Mouse (Mus musculus) adrenal gland, adult 2 months (tissue): ENCODE data around the gene Akap13. TPM values are rescaled to one million over a fixed set of nuclear protein-coding genes. Genes with fewer than 3 reads are reported as not detected.

Experiments
- DNase-seq: peaks from one replicate; pipeline ENCODE4 v3.0.0; 2021
- polyA plus RNA-seq: library from polyadenylated mRNA; depleted of rRNA; stranded (reverse); fragments of >200 nt; gene quantifications from 2 replicates; pipeline ENCODE4 v1.2.3, GENCODE M21; 2012
- total RNA-seq, 2 experiments: library from RNA; stranded (reverse); gene quantifications; 2 replicates each; pipeline ENCODE4 v1.2.3; 2021

Gene Akap13
- total and polyA plus RNA-seq, 3 experiments, result 8.8 to 66.8 (median 51.3) TPM

DNA sequence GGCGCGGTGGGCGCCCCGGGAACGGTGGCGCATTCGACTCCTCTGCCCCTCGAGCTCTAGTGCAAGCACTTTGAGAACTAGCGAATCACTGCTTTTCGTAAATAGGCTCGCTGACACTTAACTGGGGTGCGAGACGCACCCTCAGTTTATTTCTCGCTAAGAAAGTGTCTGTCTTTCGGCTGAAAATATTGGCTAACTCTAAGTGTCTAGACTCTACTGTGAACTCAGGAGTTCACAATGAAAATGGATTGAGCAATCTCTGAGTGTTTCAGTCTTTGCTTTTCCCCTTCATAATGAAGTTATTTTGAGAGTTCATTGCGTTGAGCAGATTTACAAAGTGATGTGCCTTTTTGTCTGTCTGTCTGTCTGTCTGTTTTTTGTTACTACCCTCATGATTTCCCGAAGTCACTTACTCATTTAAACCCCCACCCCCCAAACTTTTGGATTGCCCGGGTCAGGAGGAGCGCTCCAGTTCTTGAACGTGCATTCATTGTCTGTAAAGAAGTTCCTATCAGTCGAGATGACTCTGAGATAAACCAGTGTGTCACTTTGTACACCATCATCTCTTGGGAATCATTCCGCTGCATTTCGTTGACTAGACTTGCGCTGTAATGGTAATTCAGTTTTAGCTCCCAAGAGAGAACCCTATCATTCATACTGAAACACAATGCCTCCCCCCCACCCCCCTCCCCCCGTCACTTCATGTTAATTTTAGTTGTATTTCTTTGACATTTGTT is 986 bp downstream of the Akap13 start:
- no peak for DNase-seq

DNA sequence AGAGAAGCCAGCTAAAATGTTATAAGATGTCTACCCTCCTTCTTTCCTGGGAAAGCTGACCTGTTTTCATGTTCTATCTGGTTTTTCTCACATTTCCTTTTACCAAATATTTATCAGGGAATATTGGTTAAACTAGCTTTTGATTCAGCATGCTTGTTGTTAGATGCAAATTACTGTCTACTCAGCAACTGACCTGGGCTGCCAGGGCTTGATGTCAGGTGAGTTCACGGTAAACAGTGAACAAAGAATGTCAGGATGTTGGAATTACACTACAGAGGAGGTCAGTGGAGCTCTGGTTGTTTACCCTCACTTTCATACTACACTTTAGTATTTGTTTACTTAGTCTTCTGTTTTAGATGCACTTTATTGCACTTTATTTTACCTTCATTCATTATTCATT is 5.0 kb downstream of the Akap13 start:
- DNase-seq, result no peak

DNA sequence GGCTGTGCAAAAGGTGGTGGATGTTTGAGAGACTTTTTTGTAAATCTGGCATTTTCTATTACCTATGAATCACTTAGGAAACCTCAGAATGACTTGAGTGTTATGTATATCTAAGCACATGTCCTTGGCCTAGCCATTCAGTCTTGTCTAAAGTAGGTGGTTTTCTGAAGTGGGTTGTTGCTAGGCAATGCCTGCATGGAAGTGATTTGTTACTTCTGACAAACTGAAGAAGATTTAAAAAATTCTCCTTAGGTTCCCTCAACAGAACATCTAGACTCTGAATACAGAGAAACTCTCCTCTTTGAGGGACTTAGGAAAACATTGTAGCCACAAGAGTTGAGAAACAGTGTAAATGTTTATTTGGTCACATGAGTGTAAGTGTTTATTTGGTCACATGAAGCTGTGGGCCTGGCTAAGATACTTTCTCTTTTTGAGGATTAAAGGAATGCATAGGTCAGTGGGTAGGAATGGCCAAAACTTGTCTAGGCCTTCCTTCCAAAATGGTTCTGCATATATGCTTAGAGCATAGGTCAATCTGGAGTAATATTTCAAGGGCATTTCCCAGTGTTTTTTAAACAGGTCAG is 8.3 kb downstream of the Akap13 start:
- DNase-seq, result no peak

DNA sequence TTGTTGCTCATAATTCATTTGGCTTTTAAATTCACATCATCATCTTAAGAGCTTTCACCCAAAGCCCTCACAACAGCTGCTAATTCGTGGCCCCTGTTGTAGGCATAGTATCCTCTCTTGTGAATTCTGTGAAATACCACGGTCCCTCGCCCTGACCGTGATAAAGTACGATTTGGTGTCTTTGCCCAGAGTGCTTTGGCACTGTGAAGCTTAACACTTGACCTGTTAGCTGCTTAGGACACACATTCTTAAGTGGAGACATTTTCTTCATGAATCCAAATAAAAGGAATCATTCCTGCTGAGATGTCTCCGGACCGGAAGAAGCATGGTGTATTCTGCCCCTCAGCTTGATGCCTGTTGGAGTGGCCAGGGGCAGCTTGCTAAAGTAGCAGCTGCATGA is 12.5 kb downstream of the Akap13 start:
- DNase-seq, result no peak

DNA sequence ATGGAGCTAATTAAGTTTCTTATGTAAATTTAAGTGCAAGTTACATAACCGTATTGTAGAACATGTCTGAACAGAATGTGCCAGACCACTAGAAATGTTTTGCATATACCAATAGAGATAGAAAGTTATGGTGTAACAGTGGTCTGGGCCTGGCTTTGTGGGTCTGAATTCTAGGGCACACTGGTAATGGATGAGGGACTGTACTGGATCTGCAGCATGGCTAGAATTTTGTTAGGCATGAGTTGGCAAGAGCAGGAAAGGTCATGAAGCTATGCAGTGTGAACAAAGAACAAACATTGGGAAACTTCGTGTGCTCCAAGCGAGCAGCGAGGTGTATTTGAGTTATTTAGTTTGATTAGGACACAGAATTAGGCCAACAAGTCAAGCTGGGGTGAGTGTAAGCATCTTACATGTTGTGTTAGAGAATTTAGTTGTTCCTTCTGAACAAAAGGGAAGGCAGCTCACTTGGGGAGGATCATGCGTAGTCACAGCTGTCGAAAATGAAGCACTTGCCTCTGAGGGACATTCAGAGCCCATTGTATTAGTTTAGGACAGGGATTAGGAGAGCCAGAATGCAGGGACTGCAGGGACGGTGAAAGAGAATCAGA is 15.1 kb downstream of the Akap13 start:
- DNase-seq, result no peak

DNA sequence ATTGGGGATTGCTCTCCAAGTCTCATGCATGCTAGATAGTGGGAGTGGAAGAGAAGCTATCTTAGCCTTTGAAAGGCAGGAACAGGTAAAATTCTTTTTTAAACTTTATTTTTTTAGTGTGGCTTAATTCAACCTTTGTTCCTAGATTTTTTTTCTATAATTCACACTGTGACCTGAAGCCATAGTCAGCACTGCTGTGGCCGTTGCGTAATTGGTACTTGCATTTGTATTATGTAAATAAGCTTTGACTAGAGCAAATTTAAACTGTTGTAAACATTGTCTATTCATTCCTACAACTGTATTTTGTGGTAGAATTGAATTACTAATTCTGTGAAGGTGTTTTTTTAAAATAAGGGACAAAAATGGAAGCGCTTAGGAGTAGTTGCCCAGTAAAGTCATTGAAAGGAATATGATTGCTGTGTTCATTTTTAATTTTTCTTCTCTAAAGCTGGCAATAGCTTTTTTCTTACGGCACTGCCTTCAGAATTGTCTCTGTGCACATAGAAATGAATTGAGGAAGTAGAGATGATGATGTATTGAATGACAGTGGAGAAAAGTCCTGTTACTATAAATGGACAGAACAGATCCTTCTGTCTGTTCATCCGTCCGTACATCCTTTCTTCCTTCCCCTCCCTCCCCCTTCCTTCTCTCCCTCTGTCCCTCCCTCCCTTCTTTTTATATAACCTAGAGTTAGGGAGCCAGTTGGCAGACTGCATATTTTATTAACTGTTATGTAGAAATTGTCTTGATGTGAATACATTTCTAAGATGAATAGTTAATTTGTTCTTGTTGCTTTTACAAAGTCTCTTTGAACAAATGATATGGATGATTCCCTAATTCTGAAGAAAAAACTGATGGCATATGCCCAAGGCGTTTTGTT is 17.2 kb downstream of the Akap13 start:
- DNase-seq, result no peak

DNA sequence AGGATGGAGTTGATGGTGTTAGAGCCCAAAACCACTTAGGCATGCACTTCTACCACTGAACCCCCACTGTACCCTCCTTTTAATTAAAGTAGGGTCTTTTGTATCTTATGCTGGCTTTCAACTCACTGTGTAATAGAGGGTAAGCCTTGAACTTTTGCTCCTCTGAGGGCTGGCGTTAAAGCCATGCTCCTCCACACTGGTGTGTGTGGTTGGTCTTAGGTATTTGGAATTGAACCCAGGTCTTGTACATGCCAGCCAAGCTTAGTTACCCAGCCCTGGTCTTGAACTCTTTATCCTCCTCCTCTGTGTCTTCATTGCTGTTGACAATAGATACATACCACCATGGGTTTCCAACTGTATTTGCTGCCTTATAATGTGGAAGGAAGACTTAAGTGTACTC is 18.0 kb downstream of the Akap13 start:
- no peak for DNase-seq

DNA sequence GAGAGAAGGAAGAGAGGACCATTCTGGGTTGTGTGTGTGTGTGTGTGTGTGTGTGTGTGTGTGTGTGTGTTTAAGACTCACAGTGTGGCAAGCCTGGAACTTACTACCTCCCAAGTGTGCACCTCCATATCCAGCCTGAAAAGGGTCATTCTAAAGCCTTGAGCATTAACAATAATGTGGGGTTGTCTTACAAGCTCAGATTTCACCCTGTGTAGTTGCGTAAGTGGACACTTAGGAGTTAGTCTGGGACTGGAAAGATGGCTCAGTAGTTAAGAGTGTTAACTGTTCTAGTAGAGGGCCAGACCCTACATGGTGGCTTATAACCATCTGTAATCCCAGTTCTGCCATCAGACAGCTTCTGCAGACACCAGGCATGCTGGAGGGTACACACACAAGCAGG is 18.7 kb downstream of the Akap13 start:
- no peak for DNase-seq

DNA sequence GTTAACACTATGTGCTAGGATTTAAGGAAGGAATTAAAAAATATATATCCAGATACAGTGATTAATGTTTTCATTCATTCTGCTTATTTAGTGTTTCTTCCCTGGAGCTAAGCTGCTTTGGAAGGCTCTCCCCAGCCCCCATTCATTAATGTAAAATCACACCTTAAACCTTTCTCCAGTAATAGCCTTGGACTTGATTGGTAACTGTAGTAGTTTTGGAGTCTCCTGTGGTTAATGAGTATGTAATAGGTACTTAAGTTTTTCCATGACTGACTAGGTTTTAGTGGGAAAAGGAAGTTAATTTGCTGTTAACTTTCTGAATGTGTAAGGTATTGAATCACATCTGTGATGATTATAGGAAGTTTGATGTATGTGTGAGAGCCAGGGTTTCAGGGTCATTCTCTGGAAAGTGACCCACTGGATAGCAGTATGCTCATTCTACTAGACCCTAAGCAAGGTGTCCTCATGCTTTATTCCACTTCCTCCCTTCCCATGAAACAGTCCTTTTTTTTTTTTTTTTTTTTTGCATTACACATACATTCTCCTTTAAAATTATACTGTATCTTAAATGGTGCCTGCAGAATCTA is 19.3 kb downstream of the Akap13 start:
- no peak for DNase-seq

DNA sequence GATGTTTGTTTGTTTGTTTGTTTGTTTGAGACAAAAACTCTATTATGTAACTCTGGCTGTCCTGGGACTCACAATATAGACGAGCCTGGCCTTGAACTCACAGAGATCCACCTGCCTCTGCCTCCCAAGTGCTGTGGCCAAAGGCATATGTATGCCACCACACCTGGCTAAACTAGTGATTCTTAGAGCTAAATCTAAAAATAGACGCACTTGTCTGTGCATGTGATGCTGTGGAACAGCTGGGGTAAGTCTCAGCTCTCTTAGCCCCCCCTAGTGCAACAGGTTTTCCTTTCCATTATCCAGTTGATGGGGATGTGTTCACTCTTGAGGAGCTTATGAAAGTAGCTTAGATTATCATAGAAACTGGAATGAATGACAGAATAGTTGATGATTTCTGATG is 22.7 kb downstream of the Akap13 start:
- DNase-seq, result no peak

DNA sequence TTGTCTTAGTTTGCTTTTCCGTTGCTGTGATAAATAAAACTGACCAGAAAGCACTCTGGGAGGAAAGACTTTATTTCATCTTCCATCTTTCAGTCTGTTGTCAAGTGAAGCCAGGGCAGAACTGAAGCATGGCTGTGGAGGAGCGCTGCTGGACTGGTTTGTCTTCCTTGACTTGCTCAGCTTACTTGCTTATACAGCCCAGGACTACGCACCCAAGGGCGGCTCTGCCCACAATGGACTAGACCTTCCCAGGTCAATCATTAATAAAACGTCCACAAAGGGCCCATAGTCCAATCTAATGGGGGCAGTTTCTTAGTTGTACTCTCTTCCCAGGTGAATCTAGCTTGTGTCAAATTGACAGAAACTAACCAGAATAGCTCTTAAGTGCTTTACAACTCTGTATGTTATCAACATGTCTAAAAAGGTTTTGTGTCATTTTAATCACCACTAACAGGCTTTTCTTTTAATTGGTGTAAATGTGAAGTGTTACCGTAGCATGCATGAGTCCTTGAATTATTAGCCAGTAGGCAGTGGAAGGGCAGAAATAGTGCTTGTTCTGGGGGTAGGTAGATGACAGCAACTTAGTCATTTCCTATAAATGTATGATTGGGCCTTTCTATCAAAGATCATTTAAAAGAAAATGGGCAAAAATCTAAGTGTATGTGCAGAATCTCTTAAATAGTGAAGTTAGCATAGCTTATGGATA is 25.5 kb downstream of the Akap13 start:
- DNase-seq, result no peak

DNA sequence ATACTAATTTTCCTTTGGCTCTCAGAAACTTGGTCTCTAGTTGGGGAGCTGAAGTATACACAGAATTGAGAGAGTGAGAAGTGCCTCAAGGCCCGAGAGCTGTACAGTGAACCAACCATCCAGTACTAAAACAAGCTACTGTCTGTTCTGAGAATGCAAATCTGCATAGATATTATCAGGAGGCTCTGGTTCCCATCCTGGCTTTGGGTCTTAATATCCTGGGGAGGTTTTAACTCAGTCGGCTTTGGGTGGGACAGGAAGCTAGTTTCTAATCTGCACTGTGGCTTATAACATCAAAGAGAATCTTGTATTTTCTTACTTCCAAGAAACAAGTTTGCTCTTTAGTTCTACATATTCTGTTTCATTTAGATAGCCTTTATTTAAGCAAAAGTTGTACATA is 30.7 kb downstream of the Akap13 start:
- no peak for DNase-seq

DNA sequence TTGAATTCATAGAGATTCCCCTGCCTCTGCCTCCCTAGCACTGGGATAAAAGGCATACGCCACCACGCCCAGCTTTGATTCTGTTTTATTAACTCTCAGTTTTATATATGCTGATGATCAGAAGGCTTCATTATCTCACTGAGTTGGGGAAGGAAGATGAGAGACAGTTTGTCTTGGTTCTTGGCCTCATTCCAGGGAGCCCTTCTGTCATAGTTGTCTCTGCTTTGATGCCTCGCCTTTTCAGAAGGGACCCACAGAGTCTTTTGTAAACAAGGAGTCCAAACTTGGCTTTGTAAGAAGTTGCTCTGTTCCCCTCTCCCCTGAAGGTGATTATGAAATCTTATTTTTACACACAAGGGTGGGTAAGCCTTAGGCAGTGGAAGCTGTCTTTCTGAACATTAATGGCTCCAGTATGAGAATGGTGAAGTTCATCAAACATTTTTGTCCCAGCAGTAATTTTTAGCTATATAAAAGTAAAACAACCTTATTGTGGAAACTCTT is 40.7 kb downstream of the Akap13 start:
- no peak for DNase-seq

DNA sequence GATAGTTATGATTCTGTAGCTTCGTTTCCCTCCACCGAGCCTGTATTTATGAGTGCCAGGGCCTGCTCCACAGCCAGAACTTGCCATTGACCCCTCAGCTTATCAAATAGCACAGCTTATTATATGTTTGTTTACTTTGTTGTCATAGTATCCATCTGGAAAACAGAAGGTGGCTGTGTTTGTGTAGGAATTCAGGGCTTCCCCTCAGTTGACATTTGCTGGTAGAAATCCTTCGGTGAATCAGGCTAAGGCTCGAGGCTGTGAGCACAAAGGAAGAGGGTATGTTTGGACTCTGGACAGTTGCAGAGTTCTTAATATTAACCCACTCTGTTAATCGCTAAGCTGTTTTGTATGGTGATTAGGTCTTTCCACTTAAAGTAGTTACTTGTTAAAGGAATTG is 43.3 kb downstream of the Akap13 start:
- no peak for DNase-seq

DNA sequence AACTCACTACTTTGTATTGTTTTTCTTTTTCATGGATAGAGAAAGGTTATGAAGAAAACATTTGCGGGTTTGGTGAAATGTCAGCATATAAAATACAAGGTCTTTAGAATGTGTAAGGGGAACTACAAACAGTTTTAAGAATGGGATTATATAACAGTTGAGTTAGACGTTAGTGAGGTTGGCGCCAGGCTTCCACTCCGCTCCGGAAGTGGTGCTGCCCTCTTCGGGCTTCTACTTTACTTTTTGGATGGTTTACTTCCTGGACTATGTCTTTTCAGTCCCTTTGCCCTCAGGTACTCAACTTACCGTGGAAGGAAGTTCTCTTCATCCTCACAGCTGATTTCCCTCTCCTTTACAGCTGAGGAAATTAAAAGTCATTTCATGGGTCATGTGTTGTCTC is 43.9 kb downstream of the Akap13 start:
- no peak for DNase-seq

DNA sequence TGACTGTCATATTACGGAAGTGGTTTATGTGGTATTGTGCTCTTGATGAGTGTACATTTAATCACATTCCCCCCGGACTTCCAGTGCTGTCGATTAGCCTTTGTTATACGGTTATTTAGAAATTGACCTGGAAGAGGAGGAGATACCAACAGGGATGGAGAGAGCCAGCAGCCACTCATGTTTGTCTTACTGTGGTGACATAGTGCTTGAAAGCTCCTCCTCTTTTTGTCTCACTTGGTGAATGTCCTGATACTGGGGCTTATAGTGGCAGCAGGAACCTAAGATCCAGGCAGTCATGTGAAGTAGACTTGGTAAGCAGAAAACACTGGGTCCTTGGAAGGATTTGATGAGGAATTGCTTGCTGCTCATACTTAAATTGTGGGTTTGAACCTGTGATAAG is 44.8 kb downstream of the Akap13 start:
- DNase-seq, result no peak

DNA sequence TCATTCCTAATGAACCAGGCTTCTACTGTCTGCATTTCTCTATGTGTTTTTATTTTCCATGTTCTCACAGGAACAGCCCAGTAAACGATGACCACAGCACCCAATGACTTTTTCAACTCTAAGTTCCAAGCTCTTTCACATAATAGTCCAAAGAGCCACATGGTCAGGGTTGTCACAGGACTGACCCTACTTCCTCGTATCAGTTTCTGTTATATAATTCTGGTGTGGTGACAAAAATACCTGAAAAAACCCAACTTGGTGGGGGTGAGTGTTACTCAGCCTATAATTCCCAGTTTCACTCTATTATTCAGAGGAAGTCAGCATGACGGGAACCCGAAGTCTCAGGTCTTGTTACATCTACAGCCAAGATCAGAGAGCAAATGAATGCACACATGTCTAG is 45.5 kb downstream of the Akap13 start:
- DNase-seq, result no peak

DNA sequence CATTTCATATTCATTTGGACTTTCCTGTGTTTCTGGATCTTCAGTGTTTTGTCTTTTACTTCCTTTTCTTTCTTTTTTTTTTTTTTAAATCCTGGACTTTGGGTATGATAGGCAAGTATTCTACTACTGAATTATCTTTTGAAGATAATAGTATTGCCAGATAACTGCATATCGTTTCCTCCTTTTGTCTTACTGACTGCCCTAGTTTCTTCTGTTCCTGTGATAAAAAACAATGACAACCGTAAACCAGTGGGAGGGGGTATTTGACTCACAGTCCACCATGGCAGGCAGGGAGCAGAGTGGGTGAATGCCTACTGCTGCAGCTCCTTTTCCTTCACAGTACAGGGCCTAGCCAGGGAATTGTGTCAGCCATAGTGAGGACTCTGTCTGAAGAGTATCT is 49.2 kb downstream of the Akap13 start:
- DNase-seq, result no peak

DNA sequence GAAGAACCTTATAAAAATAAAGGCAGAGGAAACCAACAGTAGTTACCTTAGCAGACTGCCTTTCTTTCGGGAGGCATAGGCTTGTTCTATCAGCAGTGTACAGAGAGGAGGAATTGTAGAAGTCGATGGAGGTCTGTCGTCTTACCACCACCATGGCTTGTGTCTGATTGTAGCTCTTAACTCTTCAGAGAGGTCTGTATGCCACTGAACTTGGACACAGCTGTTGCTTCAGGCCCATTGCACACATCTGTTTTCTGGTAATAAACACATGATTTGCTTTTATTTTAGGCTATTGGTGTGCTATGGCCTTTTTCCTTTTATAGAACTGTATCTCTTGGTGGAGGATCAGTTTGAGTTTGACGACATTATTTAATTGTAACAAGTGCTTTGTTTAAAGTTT is 51.3 kb downstream of the Akap13 start:
- DNase-seq, result no peak

DNA sequence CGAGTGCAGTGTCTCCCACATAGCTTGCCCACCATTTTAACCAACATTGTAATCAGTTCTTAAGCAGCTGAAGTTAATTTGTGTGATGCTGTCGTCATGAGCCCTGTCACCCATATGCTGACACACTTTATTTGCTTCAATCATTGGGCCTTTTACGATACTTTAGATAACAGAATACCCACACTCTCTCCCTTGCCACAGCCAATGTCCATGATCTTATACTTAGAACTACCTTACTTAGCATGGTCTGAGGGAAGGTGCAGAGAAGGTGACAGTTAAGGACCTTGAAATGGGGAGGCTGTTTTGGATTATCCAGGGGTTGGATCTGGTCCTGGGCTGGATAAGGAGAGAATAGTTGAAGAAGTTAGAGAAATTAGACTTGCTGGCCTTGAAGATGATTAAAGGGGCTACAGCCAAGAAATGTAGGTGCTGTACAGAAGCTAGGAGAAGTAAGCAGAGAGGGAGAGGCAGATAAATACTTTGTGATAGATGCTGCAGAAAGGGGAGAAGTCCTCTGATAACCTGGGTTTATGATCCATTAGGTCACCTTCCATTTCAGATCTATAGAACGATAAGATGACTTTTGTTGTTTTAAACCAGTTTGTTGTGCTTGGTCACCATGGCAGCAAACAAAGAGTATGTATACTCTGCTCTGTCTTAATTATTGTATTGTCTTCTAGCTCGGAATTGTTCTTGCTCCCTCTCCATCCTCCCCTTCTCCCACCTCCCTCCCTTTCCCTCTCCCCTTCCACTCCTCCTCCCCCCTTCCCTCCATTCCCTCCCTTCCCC is 53.9 kb downstream of the Akap13 start:
- DNase-seq, result no peak

DNA sequence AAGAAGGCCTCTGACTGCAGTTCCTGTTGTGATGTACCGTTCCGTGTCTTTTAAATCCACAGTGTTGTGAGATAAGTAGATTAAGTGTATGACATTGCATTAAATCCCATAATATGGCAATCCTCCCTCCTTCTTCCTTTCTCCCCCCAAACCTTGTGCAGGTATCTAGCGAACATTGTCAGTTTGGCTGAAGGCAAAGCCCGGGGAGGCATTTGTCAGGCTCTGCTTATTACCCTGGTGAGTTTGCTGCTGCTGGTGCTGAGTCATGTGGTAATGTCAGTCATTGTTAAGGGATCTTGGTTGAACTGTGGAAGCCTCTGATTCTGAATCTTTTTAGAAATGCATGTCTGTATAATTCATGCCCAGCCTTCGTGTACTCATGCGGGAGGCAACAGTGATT is 60.1 kb downstream of the Akap13 start:
- DNase-seq, result peak; percentile 35
